Mouse (Mus musculus) midbrain, embryonic 14.5 days (tissue): ENCODE results near the gene C130074G19Rik. TPM values are rescaled to one million over a fixed set of nuclear protein-coding genes. Genes with fewer than 3 reads are reported as not detected.

Experiments
- ATAC-seq: fragments of 200-750 bp; cut with Nextera tagmentation; 2 replicates; pipeline ENCODE4 v1.8.0; 2017; ENCODE audit warnings: moderate number of reproducible peaks, moderate library complexity; ENCODE audit not compliant: low FRiP score, low TSS enrichment
- DNase-seq: peaks from one replicate; pipeline ENCODE4 v3.0.0-alpha.2; 2015
- H3K27ac ChIP-seq: fragments of 300-500 bp; sonication (generic); replicated peaks from 2 replicates; pipeline ENCODE4 v1.5.1; 2014; ENCODE audit warnings: mild to moderate bottlenecking, low read depth, low read length, moderate library complexity
- H3K27me3 ChIP-seq: fragments of 300-500 bp; sonication (generic); 2 replicates; pipeline ENCODE4 v1.6.1; 2014; ENCODE audit warnings: low read length, control low read depth, mixed read lengths; ENCODE audit not compliant: control insufficient read depth, insufficient read depth
- H3K36me3 ChIP-seq: fragments of 300-500 bp; sonication (generic); 2 replicates; pipeline ENCODE4 v1.6.1; 2014; ENCODE audit warnings: low read length, control low read depth; ENCODE audit not compliant: control insufficient read depth, insufficient read depth
- H3K4me1 ChIP-seq: fragments of 300-500 bp; sonication (generic); 2 replicates; pipeline ENCODE4 v1.6.1; 2014; ENCODE audit warnings: mild to moderate bottlenecking, antibody characterized with exemption, low read length, control low read depth; ENCODE audit not compliant: control insufficient read depth, insufficient read depth
- H3K4me2 ChIP-seq: fragments of 300-500 bp; sonication (generic); 2 replicates; pipeline ENCODE4 v1.6.1; 2014; ENCODE audit warnings: mild to moderate bottlenecking, low read length, moderate library complexity
- H3K4me3 ChIP-seq: fragments of 300-500 bp; sonication (generic); replicated peaks from 2 replicates; pipeline ENCODE4 v1.5.1; 2014; ENCODE audit warnings: low read depth, low read length
- H3K9ac ChIP-seq: fragments of 300-500 bp; sonication (generic); replicated peaks from 2 replicates; pipeline ENCODE4 v1.6.1; 2014; ENCODE audit warnings: mild to moderate bottlenecking, low read length, moderate library complexity
- H3K9me3 ChIP-seq: fragments of 300-500 bp; sonication (generic); 2 replicates; pipeline ENCODE4 v1.6.1; 2016; ENCODE audit warnings: low read length, control low read depth, mixed read lengths; ENCODE audit not compliant: control insufficient read depth
- WGBS: fragments of 180-500 bp; shearing (Covaris S2); extraction: QIAGEN DNeasy Blood & Tissue Kit; methylation state at CpG from one replicate; pipeline ENCODE4 v1.1.7; 2014; 5-methylcytosine and 5-hydroxymethylcytosine counted together
- polyA plus RNA-seq: library from polyadenylated mRNA; unstranded; fragments of >200 nt; fragmentation: Nextera tagmentation; extraction: Ambion mirVana; gene quantifications from 2 replicates; pipeline ENCODE4 v1.2.1, GENCODE M21; 2014

Gene C130074G19Rik
- polyA plus RNA-seq, 1 experiment from 2014 or later: 1.1 TPM

DNA sequence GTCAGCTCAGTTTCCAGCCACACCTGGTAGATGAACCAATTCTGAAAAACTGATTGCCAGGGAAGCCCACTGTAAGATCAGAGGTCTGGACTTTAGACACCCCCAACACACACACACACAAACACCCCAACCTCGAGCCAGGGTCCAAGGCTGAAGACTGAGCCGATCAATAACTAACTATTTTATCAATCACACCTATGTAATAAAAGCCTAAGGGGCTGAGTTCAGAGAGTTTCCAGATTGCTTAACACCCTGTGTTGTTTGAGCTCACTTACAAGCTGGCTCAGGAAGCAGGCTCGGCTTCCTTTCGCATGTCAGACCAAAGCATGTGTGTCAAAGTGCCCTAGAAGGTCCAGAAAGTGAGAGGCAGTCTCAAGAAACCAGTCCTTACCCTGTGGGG lies 45.4 kb downstream of the C130074G19Rik start:
- no peak overlapping the region for H3K27ac ChIP-seq
- ATAC-seq (no peak), DNase-seq (no peak)
- no peaks in the 10 kb centered on the region for H3K9me3 ChIP-seq
- H3K9ac ChIP-seq: no peak overlapping the region
- 0 out of 2 replicates have a peak, but pooled peaks cover 12% of the 10 kb centered on the region for H3K36me3 ChIP-seq
- no peak overlapping the region for H3K4me3 ChIP-seq
- 93% methylated on average over 4 of the region's 4 CpGs for WGBS
- H3K27me3 ChIP-seq: no peaks in the 10 kb centered on the region
- H3K4me1 ChIP-seq: no peaks in the 10 kb centered on the region
- H3K4me2 ChIP-seq: no peak overlapping the region

DNA sequence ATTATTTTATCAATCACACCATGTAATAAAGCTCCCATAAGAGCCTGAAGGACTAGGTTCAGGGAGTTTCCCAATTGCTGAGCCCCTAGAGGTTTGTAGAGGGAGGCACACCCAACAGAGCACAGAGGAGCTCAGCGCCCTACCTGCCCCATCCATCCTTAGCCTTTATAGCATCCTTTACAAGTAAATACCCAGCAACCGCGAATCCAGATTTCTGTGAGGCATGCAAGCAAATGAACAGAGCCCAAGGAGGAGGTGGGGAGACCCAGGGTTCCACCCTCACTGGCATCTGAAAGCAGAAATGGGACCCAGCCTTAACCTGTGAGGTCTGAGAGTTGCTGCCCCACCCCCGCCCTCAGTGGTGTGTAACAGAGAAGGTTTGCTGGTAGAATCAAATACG lies 46.7 kb downstream of the C130074G19Rik start:
- H3K36me3 ChIP-seq: peaks cover 22% of the 10 kb centered on the region
- ATAC-seq: no peak
- WGBS: 70% methylated on average over 5 of the region's 5 CpGs

DNA sequence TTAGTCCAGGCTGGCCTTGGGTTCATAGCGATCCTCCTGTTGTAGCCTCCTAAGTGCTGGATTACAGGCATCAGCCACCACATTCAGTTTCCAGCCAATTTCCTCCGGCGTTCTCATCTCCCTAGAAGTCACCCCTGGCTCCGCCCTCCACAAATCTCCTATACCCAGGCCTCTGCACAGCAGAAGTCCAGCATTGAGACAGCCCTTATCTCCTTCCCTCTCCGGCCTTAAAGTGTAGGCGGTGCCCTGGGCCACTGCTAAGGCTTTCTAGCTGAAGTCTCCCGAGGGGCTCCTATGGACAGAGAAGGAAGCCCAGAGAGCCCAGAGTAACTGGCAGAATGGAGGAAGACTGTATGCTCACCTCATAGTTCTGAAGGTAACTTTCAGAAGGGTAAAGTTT lies 49.5 kb downstream of the C130074G19Rik start:
- no peak overlapping the region for H3K27ac ChIP-seq
- H3K27me3 ChIP-seq: no peaks in the 10 kb centered on the region
- 91% methylated on average over 7 of the region's 7 CpGs for WGBS
- H3K4me3 ChIP-seq: no peak overlapping the region
- DNase-seq (no peak), ATAC-seq (no peak)
- no peak overlapping the region for H3K9ac ChIP-seq
- no peak overlapping the region for H3K4me2 ChIP-seq
- peaks cover 25% of the 10 kb centered on the region for H3K36me3 ChIP-seq
- no peaks in the 10 kb centered on the region for H3K9me3 ChIP-seq
- H3K4me1 ChIP-seq: no peaks in the 10 kb centered on the region

More for the DNA sequence above, 46.7 kb downstream of the C130074G19Rik start:
- H3K27me3 ChIP-seq: no peaks in the 10 kb centered on the region
- H3K9me3 ChIP-seq: no peaks in the 10 kb centered on the region
- no peaks in the 10 kb centered on the region for H3K4me1 ChIP-seq
- H3K9ac ChIP-seq: no peak overlapping the region
- H3K4me3 ChIP-seq: no peak overlapping the region
- H3K27ac ChIP-seq: no peak overlapping the region
- no peak for DNase-seq
- H3K4me2 ChIP-seq: no peak overlapping the region

DNA sequence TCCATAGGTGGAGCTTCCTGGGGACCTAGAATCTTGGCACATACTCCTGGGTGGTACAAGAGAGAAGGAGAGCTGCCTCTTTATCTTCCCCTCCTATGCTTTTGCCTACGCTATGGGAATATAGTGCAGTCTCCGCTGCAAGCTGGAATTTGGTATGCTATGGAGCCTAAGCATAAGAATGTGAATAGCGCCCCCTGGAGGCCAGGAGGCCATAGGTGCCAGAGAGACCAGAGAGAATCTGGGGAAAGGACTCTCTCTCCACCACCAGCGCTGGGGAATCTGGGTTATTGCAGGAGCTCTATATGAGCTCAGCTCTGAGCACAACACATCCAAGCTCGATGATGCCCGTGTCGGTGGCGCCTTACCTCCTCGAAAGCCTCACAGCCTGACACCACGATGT lies 50.8 kb downstream of the C130074G19Rik start:
- no peak overlapping the region for H3K9ac ChIP-seq
- no peaks in the 10 kb centered on the region for H3K9me3 ChIP-seq
- peaks cover 5% of the 10 kb centered on the region; the same call in 1 of the 2 replicates for H3K4me1 ChIP-seq
- 85% methylated on average over 10 of the region's 10 CpGs for WGBS
- DNase-seq: no peak
- H3K27ac ChIP-seq: no peak overlapping the region
- no peaks in the 10 kb centered on the region for H3K27me3 ChIP-seq
- no peak overlapping the region for H3K4me2 ChIP-seq
- H3K4me3 ChIP-seq: no peak overlapping the region
- no peak for ATAC-seq
- H3K36me3 ChIP-seq: peaks cover 25% of the 10 kb centered on the region

DNA sequence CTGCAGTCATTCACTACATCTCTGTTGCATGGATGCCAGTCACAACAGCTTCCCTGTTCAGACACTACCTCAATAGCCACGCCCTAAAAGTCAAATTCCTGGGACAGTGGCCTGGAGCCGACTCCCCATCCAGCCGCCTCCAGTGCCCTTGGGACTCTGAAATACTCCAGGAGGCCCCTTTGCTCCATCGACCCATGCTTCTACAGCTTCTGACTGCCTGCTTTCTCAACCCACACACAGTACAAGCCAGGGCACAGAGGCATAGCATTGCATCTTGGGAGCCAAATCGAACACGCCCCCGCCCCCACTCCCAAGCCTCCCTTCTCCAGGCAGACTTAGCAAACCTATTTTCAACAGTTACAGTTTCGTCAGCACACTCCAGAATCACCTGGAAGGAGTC lies 53.1 kb downstream of the C130074G19Rik start:
- Histone ChIP-seq H3K4me3 (no peak overlapping the region), H3K4me2 (no peak overlapping the region), H3K9ac (no peak overlapping the region), H3K36me3 (peaks cover 25% of the 10 kb centered on the region), H3K9me3 (no peaks in the 10 kb centered on the region), H3K4me1 (peaks cover 10% of the 10 kb centered on the region; the same call in 1 of the 2 replicates), H3K27me3 (no peaks in the 10 kb centered on the region), H3K27ac (no peak overlapping the region)
- DNase-seq (no peak), ATAC-seq (no peak; the same call in 1 of the 2 replicates)
- 89% methylated on average over 8 of the region's 8 CpGs for WGBS

DNA sequence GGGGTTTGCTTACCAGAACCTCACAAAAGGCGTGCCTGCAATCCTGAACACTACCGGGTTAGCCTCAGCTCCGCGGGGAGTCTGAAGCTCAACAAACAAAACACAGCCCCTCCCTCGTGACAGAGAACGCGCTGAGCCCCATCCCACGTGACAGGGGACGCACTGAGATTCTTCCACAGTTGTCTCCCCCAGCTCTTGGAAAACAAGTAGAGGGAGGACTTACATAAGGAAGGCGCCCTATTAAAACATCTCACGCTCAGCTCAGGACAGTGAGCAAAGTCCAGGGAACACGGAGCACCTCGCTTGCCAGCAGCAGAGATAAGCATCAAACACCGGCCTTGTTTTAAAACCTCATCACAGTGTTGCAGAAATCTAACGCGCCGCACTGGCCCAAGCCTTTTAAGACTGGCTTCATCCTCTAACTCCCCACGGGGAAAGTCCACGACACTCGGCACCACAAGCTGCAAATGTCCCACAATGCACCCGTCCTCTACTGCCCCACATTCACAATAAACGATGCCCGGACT lies 55.8 kb downstream of the C130074G19Rik start:
- Histone ChIP-seq H3K9me3 (no peaks in the 10 kb centered on the region), H3K27me3 (no peaks in the 10 kb centered on the region), H3K36me3 (peaks cover 14% of the 10 kb centered on the region), H3K4me3 (peak overlapping the region; percentile 21), H3K4me1 (peaks cover 10% of the 10 kb centered on the region; the same call in 1 of the 2 replicates), H3K9ac (peak overlapping the region; percentile 26; the same call in 1 of the 2 replicates), H3K27ac (0 out of 2 replicates have a peak overlapping the region, but pooled peaks have one; percentile 26), H3K4me2 (peak overlapping the region; percentile 53)
- peak; percentile 49 for DNase-seq
- ATAC-seq: no peak
- WGBS: 20% methylated on average over 23 of the region's 23 CpGs

DNA sequence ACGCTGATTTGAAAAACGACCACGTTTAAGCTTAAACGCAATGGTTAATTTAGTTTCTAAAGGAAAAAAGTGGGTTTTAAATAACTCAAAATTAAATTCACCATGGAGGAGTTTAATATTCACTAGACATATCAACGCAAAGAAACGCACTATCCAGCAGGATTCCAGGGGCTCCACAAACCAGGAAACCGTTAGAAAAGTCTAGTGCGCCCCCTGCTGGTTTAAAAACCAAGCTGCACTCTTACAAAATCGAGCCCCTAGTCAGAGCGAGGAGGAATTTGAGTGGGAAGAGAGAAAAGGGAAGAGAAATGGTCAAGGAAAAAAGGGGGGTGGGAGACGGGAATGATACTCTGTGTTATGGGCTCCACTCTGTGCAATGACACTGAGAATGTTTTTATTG lies 57.9 kb downstream of the C130074G19Rik start:
- Histone ChIP-seq H3K27ac (no peak overlapping the region), H3K9ac (no peak overlapping the region), H3K4me3 (no peak overlapping the region), H3K9me3 (no peaks in the 10 kb centered on the region), H3K27me3 (no peaks in the 10 kb centered on the region), H3K36me3 (no peaks in the 10 kb centered on the region), H3K4me1 (peaks cover 10% of the 10 kb centered on the region; the same call in 1 of the 2 replicates), H3K4me2 (peak overlapping the region; percentile 40)
- DNase-seq (peak; percentile 86), ATAC-seq (no peak)
- 26% methylated on average over 11 of the region's 11 CpGs for WGBS

DNA sequence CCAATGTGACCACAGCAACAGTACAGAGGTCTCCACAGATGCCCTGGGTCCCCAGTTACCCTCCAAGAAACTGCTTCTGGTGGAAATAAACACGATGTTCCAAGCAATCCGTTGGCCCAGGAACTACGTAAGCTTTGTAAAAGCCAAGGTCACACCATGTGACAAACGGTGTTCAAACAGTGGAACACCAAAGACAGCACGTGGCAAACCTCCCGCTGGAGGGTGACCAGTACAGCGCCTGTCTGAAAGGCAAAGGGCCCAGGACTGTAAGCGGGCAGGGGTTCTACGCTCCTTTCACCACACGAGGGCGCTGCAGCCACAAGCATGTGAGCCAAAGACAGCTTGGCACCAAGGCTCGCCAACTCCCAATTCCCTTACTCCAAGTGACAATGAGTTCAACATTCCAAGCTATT lies 58.6 kb downstream of the C130074G19Rik start:
- peak overlapping the region; percentile 40 for H3K4me2 ChIP-seq
- ATAC-seq (peak; percentile 74), DNase-seq (peak; percentile 95)
- H3K4me1 ChIP-seq: peaks cover 10% of the 10 kb centered on the region; the same call in 1 of the 2 replicates
- no peaks in the 10 kb centered on the region for H3K27me3 ChIP-seq
- H3K9ac ChIP-seq: no peak overlapping the region; the same call in 1 of the 2 replicates
- H3K27ac ChIP-seq: no peak overlapping the region
- H3K9me3 ChIP-seq: no peaks in the 10 kb centered on the region
- WGBS: 5% methylated on average over 12 of the region's 12 CpGs
- H3K36me3 ChIP-seq: no peaks in the 10 kb centered on the region
- no peak overlapping the region for H3K4me3 ChIP-seq

DNA sequence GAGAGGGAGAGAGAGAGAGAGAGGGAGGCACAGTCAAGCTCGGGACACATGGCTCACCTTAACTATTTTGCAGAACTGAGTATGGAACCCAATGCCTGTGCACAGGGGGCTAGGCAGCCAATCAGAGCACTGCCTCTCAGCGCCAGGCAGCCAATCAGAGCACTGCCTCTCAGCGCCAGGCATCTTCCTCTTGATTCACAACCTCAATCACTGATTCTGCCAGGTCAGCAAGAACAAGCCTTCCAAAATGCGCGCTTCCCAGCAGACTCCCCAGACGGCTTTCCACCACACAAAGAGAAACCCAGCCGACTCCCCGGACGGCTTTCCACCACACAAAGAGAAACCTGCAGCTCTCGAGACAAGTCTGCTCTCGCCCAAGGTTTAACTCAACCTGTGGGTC lies 60.3 kb downstream of the C130074G19Rik start:
- no peak overlapping the region for H3K9ac ChIP-seq
- DNase-seq (peak; percentile 63), ATAC-seq (no peak; the same call in 1 of the 2 replicates)
- peak overlapping the region; percentile 40 for H3K4me2 ChIP-seq
- peaks cover 8% of the 10 kb centered on the region; the same call in 1 of the 2 replicates for H3K36me3 ChIP-seq
- WGBS: 13% methylated on average over 11 of the region's 11 CpGs
- H3K4me1 ChIP-seq: peaks cover 9% of the 10 kb centered on the region; the same call in 1 of the 2 replicates
- no peaks in the 10 kb centered on the region for H3K27me3 ChIP-seq
- H3K9me3 ChIP-seq: no peaks in the 10 kb centered on the region
- 0 out of 2 replicates have a peak overlapping the region, but pooled peaks have one; percentile 4 for H3K4me3 ChIP-seq
- H3K27ac ChIP-seq: no peak overlapping the region
